Mouse (Mus musculus) frontal cortex, adult (tissue): ENCODE data around the gene Ddx46.
"Not testable (repeated sequence)": the region's sequence is repeated elsewhere in the genome, so short reads cannot be mapped to it uniquely, and the experiment has no call there.

Experiments used
- ATAC-seq: cut with Nextera tagmentation; 2 replicates; pipeline ENCODE4 v1.9.2; 2017; ENCODE audit warnings: mild to moderate bottlenecking, moderate library complexity, mixed read lengths; ENCODE audit not compliant: low TSS enrichment

The Ddx46 gene

GRCm38 (mm10) chr13:55634639-55635127, at the start of gene Ddx46:
Gene Ddx46 (plus strand): TSS chr13:55635027.
- ATAC-seq: peak; percentile 99

- ATAC-seq: no peak
These were observed 42.8 kb upstream of the Ddx46 start for GRCm38 (mm10) chr13:55591961-55592490.

DNA sequence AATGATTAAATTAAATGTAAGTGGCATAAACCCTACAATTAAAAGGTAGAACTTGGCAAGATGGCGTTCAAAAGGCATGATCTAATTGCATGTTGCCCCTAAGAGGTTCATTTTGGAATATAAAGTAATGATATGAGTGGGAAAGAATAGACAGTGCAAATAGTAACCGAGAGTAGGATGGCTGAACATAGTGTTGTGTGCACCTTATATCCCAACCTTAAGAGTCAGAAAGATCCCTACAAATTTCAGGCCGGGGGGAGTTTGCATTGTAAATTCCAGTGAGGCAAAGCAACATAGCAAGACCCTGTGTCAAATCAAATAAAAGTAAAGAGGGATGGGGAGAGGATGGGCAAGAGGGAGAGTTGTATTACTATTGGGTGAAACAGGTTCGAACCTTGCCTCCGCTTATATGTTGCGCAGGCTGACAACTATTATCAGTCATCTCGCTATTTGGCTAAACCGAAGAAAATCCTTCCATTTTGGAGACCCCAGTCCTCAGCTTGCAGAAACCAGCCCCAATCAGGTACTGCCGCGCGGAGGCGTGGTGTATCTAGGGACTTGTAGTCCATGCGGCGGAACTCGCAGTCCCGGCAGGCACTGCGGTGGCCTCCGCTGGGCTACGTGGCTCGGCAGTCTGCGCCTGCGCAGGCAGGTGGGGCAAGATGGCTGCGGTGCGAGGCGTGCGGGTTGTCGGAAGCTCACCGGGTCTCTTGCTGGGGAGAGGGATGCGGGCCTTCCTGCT, 42.1 kb upstream of the Ddx46 start:
- peak; percentile 93 for ATAC-seq

- peak; percentile 5 for ATAC-seq
These were observed 41.5 kb upstream of the Ddx46 start for GRCm38 (mm10) chr13:55593254-55593747.

- ATAC-seq: peak; percentile 51
These were observed 39.5 kb upstream of the Ddx46 start for GRCm38 (mm10) chr13:55595375-55595774.

- peak; percentile 23; the same call in 1 of the 2 replicates for ATAC-seq
These were observed 38.0 kb upstream of the Ddx46 start for GRCm38 (mm10) chr13:55596802-55597201.

DNA sequence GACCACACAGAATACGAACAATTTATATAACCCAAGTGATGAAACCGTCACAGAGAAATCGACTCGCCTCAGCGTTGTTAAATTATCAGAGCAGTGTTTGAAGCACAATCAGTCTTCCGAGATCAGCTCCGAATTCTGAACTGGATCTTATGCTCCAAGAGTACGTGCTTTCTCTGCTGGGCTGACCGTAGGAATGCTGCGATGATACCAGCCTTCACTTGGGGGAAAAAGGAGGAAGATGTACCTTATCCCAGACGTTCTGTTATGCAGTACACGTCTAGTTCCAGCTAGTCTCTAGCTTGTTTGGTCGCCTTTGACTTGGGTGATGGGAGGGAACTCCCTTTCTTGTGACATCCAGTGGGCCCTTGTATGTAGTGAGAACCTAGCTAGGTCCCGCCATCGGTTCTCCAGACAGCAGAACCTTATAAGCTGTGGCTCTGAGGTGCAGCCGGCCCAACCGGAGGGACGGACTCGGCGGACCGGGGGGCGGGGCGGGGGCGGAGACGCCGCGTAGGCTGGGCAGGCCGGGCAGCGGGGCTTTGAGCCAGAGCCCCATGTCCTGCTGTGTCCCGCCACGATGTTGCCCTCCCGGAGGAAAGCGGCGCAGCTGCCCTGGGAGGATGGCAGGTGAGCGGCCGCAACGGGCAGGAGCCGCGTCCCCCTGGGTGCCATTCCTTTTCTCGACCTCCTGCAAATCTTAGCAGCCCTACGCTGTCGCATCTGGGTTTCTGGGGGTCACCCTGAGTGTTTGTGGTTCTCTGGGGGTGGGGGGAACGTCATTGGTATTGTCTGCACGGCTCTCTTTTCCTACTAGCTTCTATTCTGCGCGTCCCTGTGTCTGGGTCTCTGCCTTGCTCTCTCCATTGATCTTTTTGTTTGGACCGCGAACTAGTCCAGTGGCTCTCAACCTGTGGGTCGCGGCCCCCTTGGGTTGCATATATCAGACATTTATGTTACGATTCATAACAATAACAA, 35.0 kb upstream of the Ddx46 start, which contains the start of gene B4galt7:
Gene B4galt7, plus strand, starts transcription at position 331 of the 975 bp plus-strand sequence.
- peak; percentile 72 for ATAC-seq

GRCm38 (mm10) chr13:55600657-55601056, 34.2 kb upstream of the Ddx46 start:
- no peak for ATAC-seq

DNA sequence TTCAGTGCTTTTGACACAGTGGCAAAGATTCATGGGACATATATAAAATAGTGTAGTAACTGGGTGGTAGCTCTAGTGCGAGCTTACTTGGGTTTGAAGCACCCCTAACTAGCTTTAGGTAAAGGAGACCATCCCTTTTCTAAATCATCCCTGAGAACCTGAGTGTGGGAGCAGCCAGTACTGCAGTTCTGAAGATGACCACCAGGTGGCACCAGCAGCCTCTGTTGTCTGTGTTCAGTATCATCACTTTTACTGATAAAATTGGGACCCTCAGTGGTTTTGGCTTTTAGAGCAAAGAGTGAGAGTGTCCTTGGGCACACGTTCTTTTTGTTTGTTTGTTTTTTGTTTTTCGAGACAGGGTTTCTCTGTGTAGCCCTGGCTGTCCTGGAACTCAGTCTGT, 33.2 kb upstream of the Ddx46 start:
- no peak; the same call in 1 of the 2 replicates for ATAC-seq

DNA sequence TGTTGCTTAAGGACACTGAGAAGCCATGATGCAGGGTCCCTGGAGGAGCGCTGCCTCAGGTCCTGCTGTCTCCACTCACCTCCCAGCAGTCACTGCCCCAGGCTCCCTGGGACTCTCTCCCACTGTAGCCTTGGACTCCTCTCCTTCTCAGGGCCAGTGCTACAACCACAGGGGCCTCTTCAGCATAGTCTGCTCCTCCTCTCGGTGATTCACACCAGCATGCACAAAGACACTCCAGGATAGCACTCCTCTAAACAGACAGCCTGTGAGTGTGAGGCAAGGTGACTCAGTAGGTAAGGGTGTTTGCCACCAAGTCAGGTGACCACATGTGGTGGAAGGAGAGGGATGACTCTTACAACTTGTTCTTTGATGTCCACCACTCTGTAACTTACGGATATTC, 30.2 kb upstream of the Ddx46 start:
- ATAC-seq: no peak

DNA sequence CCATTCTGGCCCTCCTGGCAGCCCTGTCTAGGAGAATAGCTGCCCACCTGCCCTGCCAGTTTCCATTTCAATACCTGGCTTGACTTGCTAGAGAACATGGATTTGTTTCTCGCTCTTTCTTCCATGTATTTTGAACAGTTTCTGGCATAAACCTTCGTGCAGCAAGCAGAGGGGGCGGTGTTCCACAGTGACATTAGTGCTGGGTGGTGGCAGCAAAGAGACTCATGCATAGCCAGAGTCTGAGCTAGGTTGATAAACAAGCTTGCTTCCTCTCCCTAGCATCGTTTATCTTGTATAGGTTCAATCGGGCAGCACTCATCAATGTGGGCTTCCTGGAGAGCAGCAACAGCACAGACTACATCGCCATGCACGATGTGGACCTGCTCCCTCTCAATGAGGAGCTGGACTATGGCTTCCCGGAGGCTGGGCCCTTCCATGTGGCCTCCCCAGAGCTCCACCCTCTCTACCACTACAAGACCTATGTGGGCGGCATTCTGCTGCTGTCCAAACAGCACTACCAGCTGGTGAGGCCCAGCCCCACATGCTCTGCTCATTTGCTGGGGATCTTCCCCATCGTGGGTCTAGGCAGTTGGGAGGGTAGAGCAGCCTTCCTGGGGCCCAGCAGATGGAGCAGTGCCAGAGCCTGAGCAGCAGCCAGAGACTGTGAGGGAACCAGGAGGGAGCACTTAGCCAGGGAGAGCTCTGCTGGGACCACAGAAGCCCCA, 27.8 kb upstream of the Ddx46 start:
- ATAC-seq: peak; percentile 75

DNA sequence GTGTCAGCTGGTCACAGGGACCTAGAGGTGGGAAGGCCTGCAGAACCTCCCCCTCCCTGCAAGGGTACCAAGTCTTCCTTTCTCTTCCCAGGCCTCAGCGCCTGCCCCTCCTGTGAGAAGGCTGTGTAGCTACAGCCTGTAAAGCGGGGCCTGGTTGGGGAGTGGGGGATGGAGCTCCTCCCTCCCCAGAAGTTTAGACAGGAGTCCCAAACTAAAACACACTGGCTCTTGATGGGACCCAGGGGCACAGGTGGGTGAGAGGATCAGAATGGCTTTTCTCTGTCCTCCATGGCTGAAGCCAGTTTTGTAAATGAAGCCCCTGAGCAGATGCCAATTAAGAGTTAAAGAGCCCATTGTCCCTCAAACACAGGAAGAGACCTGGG, 27.2 kb upstream of the Ddx46 start:
- ATAC-seq: no peak

DNA sequence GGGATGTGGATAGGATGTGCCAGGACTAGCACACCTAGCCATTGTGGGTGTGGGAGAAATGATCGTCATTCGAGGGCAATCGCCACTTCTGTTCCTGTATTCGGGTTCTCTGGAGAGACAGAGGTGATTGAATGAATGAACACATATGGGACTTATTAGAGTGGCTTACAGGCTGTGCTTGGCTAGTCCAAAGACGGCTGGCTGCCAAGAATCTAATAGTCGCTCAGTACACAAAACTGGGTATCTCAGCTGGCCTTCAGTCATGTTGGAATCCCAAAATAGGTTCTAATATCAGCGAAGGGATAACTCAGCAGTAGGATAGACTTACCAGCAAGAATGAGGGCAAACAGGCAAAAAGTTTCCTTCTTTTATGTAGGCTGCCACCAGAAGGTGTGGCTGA, 22.8 kb upstream of the Ddx46 start:
- ATAC-seq: no peak

DNA sequence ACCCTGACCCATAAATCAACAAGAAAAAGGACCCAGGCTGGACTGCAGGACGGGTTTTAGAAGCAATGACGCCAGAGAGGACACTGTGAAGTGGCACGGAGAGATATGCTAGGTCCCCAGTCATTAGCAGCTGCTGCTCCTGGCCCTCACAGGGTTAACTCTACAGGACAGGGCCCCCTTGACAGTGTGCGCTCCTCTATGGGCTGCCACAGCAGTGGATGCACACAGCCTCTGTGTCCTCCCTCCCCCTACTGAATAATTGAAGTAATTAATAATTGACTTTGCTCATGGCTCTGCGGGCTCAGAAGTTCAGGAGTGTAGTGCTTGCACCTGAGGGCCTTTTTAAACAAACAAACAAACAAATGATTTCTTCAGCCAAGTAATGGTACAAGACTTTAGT, 21.4 kb upstream of the Ddx46 start:
- no peak for ATAC-seq

GRCm38 (mm10) chr13:55619328-55619727, 15.5 kb upstream of the Ddx46 start:
- ATAC-seq: no peak

DNA sequence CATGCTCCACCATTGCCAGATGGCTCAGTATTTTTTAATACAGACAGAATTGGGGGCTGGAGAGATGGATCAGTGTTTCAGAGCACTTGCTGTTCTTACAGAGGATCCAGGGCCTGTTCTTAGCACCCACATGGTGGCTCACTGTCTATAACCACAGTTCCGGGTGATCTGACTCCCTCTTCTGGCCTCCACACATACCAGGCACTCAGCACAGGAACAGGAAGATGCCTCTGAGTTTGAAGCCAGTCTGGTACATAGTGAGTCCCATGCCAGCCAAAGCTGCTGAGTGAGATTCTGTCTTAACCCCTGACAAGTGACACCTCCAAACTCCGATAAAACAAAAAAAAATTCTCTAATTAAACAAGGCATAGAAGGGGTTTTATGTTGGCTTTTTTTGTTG, 14.6 kb upstream of the Ddx46 start:
- ATAC-seq: no peak

DNA sequence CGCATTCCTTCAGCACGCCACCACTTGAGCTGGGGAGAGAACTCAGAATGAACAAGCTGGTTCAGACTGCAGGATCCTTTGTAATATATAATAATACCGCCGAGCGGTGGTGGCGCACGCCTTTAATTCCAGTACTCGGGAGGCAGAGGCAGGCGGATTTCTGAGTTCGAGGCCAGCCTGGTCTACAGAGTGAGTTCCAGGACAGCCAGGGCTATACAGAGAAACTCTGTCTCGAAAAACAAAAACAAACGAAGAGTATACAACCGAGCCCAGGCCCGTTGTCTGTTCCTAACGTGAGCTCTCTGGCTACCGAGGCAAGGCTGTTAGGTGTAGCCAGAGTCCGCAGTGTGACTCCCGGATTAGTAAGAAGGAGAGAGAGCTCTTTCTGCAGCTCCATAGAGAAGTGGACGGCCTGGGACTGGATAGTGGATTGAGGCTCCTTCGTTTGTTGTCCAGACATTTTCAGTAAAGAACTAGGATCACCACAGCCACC, 12.6 kb upstream of the Ddx46 start:
- ATAC-seq: not testable (repeated sequence)

- ATAC-seq: peak; percentile 98
These were observed 11.9 kb upstream of the Ddx46 start, which contains the start of gene Caml for GRCm38 (mm10) chr13:55622649-55623541. Gene Caml (plus strand): TSS chr13:55623005.

DNA sequence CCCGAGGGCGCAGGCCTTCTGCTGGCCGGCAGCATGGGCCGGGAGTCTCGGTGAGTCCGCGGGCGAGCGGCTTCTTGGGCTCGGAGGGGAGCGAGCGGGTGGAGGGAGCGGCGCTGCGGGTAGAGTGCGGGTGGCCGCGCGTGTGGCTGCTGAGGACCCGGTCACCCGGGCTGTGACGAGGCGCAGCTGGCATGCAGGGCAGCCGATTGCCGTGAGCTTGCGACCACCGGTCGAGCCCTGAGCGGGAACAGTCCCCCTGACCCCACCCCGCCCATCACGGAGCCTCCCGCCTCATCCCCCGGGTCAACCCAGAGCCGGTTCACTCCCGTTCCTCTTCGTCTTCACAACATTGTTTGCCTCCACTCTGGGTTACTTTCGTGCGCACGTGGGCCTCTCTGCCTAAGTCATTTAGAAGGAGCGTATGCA, 332 bp downstream of the Ddx46 start:
- peak; percentile 72 for ATAC-seq
